Mouse (Mus musculus) hindbrain, embryonic 11.5 days (tissue): ENCODE results near the gene Rsph3b. TPM values are rescaled to one million over a fixed set of nuclear protein-coding genes. Genes with fewer than 3 reads are reported as not detected.
"Not testable (repeated sequence)": the region's sequence is repeated elsewhere in the genome, so short reads cannot be mapped to it uniquely, and the experiment has no call there.

Experiments used
- ATAC-seq: fragments of 200-750 bp; cut with Nextera tagmentation; 2 replicates; pipeline ENCODE4 v1.8.0; 2017; ENCODE audit warnings: mild to moderate bottlenecking, moderate TSS enrichment, moderate library complexity; ENCODE audit not compliant: low FRiP score
- DNase-seq: peaks from one replicate; pipeline ENCODE4 v3.0.0-alpha.2; 2015; ENCODE audit warnings: low spot score
- H3K27ac ChIP-seq: fragments of 300-500 bp; sonication (generic); 2 replicates; pipeline ENCODE4 v1.5.1; 2014; ENCODE audit warnings: mild to moderate bottlenecking, low read depth, low read length
- H3K27me3 ChIP-seq: fragments of 300-500 bp; sonication (generic); 2 replicates; pipeline ENCODE4 v1.6.1; 2014; ENCODE audit warnings: mild to moderate bottlenecking, low read length, moderate library complexity, mixed read lengths; ENCODE audit not compliant: control insufficient read depth, insufficient read depth
- H3K36me3 ChIP-seq: fragments of 300-500 bp; sonication (generic); 2 replicates; pipeline ENCODE4 v1.6.1; 2014; ENCODE audit warnings: mild to moderate bottlenecking, low read length, moderate library complexity, mixed read lengths; ENCODE audit not compliant: control insufficient read depth, insufficient read depth
- H3K4me1 ChIP-seq: fragments of 300-500 bp; sonication (generic); replicated peaks from 2 replicates; pipeline ENCODE4 v1.6.1; 2014; ENCODE audit warnings: low read length, mixed read lengths; ENCODE audit not compliant: control insufficient read depth, insufficient read depth
- H3K4me2 ChIP-seq: fragments of 300-500 bp; sonication (generic); replicated peaks from 2 replicates; pipeline ENCODE4 v1.6.1; 2014; ENCODE audit warnings: mild to moderate bottlenecking, low read depth, low read length
- H3K4me3 ChIP-seq: fragments of 300-500 bp; sonication (generic); 2 replicates; pipeline ENCODE4 v1.5.1; 2014; ENCODE audit warnings: low read depth, low read length
- H3K9ac ChIP-seq: fragments of 300-500 bp; sonication (generic); 2 replicates; pipeline ENCODE4 v1.6.1; 2014; ENCODE audit warnings: low read depth, low read length
- H3K9me3 ChIP-seq: fragments of 300-500 bp; sonication (generic); 2 replicates; pipeline ENCODE4 v1.6.1; 2016; ENCODE audit warnings: low read length; ENCODE audit not compliant: control insufficient read depth
- WGBS: fragments of 180-500 bp; shearing (Covaris S2); extraction: QIAGEN DNeasy Blood & Tissue Kit; methylation state at CpG from one replicate; pipeline ENCODE4 v1.1.7; 2014; 5-methylcytosine and 5-hydroxymethylcytosine counted together
- polyA plus RNA-seq: library from polyadenylated mRNA; unstranded; fragments of >200 nt; fragmentation: Nextera tagmentation; extraction: Ambion mirVana; gene quantifications from 2 replicates; pipeline ENCODE4 v1.2.1, GENCODE M21; 2014

Gene Rsph3b
- polyA plus RNA-seq, 1 experiment from 2014 or later, result 50.5 TPM

- not testable (repeated sequence) for ATAC-seq, H3K9me3 ChIP-seq, H3K4me1 ChIP-seq, DNase-seq, H3K27me3 ChIP-seq, H3K36me3 ChIP-seq, H3K27ac ChIP-seq
- peak within 1 kb of the TSS; percentile 47 for H3K9ac ChIP-seq
- H3K4me2 ChIP-seq, result peak within 1 kb of the TSS; percentile 25; the same call in 1 of the 2 replicates
- WGBS, result 0% methylated on average over 36 of the region's 51 CpGs
- peak within 1 kb of the TSS; percentile 43 for H3K4me3 ChIP-seq
Measured at GRCm38 (mm10) chr17:6960776-6961175, 12.3 kb upstream of the Rsph3b start, which contains the start of gene Tagap1. Gene Tagap1 (minus strand): TSS chr17:6961156.

GRCm38 (mm10) chr17:6960349-6960748 lies 11.9 kb upstream of the Rsph3b start:
- not testable (repeated sequence) for H3K4me1 ChIP-seq, ATAC-seq, H3K27me3 ChIP-seq, H3K36me3 ChIP-seq, DNase-seq, H3K9me3 ChIP-seq, H3K27ac ChIP-seq
- H3K9ac ChIP-seq, result peak overlapping the region; percentile 47
- 0% methylated on average over 11 of the region's 12 CpGs for WGBS
- peak overlapping the region; percentile 25; the same call in 1 of the 2 replicates for H3K4me2 ChIP-seq
- peak overlapping the region; percentile 43 for H3K4me3 ChIP-seq

GRCm38 (mm10) chr17:6959543-6960259 lies 11.2 kb upstream of the Rsph3b start:
- H3K36me3 ChIP-seq, result not testable (repeated sequence)

GRCm38 (mm10) chr17:6958881-6959280 lies 10.4 kb upstream of the Rsph3b start:
- not testable (repeated sequence) for H3K27me3 ChIP-seq, H3K4me1 ChIP-seq, H3K27ac ChIP-seq, H3K4me2 ChIP-seq, H3K4me3 ChIP-seq, H3K9me3 ChIP-seq, ATAC-seq, H3K9ac ChIP-seq, DNase-seq, H3K36me3 ChIP-seq
- WGBS, result 92% methylated on average over 5 of the region's 8 CpGs

More at GRCm38 (mm10) chr17:6959543-6960259, 11.2 kb upstream of the Rsph3b start:
- not testable (repeated sequence) for ATAC-seq, H3K27ac ChIP-seq, H3K4me3 ChIP-seq, H3K27me3 ChIP-seq, H3K4me1 ChIP-seq, DNase-seq, H3K9ac ChIP-seq, H3K9me3 ChIP-seq
- 83% methylated on average over 3 of the region's 6 CpGs for WGBS
- H3K4me2 ChIP-seq, result peak overlapping the region; percentile 25; the same call in 1 of the 2 replicates

- H3K27me3 ChIP-seq, DNase-seq, H3K27ac ChIP-seq, H3K4me1 ChIP-seq, H3K9me3 ChIP-seq, H3K36me3 ChIP-seq, ATAC-seq: not testable (repeated sequence)
- Histone ChIP-seq H3K4me2 (peak overlapping the region; percentile 58), H3K4me3 (peak overlapping the region; percentile 50), H3K9ac (peak overlapping the region; percentile 47; the same call in 1 of the 2 replicates)
- 19% methylated on average over 9 of the region's 9 CpGs for WGBS
Measured at GRCm38 (mm10) chr17:6948769-6949228, 317 bp upstream of the Rsph3b start.

GRCm38 (mm10) chr17:6947637-6947983 lies 872 bp downstream of the Rsph3b start:
- H3K27ac ChIP-seq, ATAC-seq, H3K36me3 ChIP-seq, H3K9me3 ChIP-seq, DNase-seq, H3K9ac ChIP-seq, H3K27me3 ChIP-seq, H3K4me1 ChIP-seq: not testable (repeated sequence)
- no CpG with 5 or more reads among the region's 8 CpGs for WGBS
- H3K4me2 ChIP-seq, result peak overlapping the region; percentile 58
- peak overlapping the region; percentile 50 for H3K4me3 ChIP-seq

DNA sequence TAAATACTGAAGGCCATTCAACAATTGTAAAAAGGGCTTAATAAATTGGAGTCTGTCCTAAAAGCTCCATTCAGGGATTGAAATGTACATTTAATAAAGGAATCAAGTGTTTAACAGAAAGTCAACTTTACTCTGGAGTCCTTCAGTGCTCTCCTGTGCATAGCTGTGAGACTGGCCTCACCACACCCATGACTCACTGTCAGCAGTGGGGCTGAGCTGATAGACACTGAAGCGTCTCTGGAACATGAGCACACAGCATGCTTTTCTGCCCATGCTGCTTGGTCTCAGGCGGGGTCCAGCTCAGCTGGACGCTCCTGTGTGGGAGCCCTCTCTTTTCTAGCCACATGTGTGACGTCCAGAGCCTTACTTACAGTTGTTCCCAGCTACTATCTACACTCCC lies 5.9 kb downstream of the Rsph3b start:
- not testable (repeated sequence) for H3K27ac ChIP-seq, H3K4me2 ChIP-seq, H3K36me3 ChIP-seq, H3K9ac ChIP-seq, H3K27me3 ChIP-seq, H3K4me3 ChIP-seq, DNase-seq, H3K9me3 ChIP-seq, H3K4me1 ChIP-seq, ATAC-seq
- no CpG with 5 or more reads among the region's 4 CpGs for WGBS

GRCm38 (mm10) chr17:6931625-6932024 lies 16.9 kb downstream of the Rsph3b start:
- not testable (repeated sequence) for H3K4me1 ChIP-seq, H3K36me3 ChIP-seq, H3K27ac ChIP-seq, H3K9ac ChIP-seq, DNase-seq, ATAC-seq, H3K27me3 ChIP-seq, H3K9me3 ChIP-seq, H3K4me3 ChIP-seq, H3K4me2 ChIP-seq
- 97% methylated on average over 6 of the region's 7 CpGs for WGBS

- H3K9me3 ChIP-seq, H3K4me3 ChIP-seq, H3K9ac ChIP-seq, H3K4me2 ChIP-seq, H3K4me1 ChIP-seq, H3K27ac ChIP-seq, ATAC-seq, H3K36me3 ChIP-seq, H3K27me3 ChIP-seq, DNase-seq: not testable (repeated sequence)
- 92% methylated on average over 7 of the region's 7 CpGs for WGBS
Measured at GRCm38 (mm10) chr17:6920351-6920894, 28.1 kb downstream of the Rsph3b start.
